In the genomic region with DNA sequence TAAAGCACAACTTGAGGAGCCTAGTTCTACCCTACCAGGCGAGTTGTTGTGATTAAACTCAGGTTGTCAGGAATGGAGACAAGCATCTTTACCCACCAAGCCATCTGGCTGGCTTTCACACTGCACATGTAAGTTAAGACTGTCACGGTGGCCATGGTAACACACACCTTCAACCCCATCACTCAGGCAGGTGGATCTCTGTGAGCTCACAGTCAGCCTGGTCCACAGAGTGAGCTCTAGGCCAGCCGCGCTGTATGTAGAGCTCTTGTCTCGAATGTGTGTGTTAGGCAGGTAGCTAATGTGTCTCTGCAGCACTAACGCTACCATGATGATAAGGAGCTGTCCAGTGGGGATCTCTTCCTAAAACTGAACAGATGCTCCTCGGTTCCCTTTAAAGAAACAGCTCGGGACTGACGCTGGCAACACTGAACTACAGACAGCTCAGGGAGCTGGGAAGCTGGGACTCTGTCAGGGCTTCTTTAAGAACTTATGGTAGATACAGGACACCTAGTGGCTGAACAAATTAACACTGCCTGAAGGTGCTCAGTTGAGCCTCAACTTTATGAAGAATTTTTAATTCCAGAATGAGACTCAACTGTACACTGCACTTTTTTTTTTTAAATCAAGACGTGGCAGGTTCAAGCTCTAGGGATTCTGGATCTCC, we compare ENCODE assay signal across 8 mouse cellular contexts.
DNase-seq lines count a peak whose midpoint lies in the region; ATAC-seq and TF ChIP-seq lines count a peak whose summit lies in the region.

No protein-coding gene starts in this region.

- peak; percentile 73 for TF ChIP-seq CTCF in midbrain, postnatal 0 days (IDR thresholded peaks at IDR 0.05)

- DNase-seq in embryonic facial prominence, embryonic 11.5 days (ENCODE audit: low spot score) = peak; percentile 55
- DNase-seq in embryonic facial prominence, embryonic 10.5 days (ENCODE audit: low spot score) = no peak
- peak; percentile 76 for DNase-seq in 3T3-L1 (ENCODE audit: low read depth, low spot score)
- DNase-seq in cerebellum, adult 9-10 months = peak; percentile 68
- DNase-seq in gastrocnemius, postnatal 14 days = peak; percentile 28
- peak; percentile 22 for DNase-seq in layer of hippocampus, postnatal 10 days (ENCODE audit: low spot score in 2 of 2)
- DNase-seq in midbrain, postnatal 0 days (ENCODE audit: low spot score) = peak; percentile 83
- no peak for DNase-seq in spleen, adult 18-20 months

- no peaks in the 10 kb centered on the region for H3K27me3 ChIP-seq in embryonic facial prominence, embryonic 11.5 days (ENCODE audit: control insufficient read depth, insufficient read depth, low read length)
- H3K27me3 ChIP-seq in embryonic facial prominence, embryonic 10.5 days (replicated peaks; ENCODE audit: low read depth, poor library complexity, severe bottlenecking) = no peaks in the 10 kb centered on the region
- no peaks in the 10 kb centered on the region for H3K27me3 ChIP-seq in midbrain, postnatal 0 days (ENCODE audit: insufficient read depth, low read length)

- H3K4me2 ChIP-seq in embryonic facial prominence, embryonic 11.5 days (ENCODE audit: low read depth, low read length) = no peak overlapping the region
- no peak overlapping the region for H3K4me2 ChIP-seq in midbrain, postnatal 0 days (ENCODE audit: low read depth, low read length, poor library complexity, severe bottlenecking)

- intact Hi-C loops in gastrocnemius, postnatal 14 days (cut with DNase I; ENCODE audit: low total_unique reads) = no loop called here

- no peak overlapping the region for H3K27ac ChIP-seq in embryonic facial prominence, embryonic 11.5 days (replicated peaks; ENCODE audit: low read depth, low read length)
- no peak overlapping the region for H3K27ac ChIP-seq in embryonic facial prominence, embryonic 10.5 days (replicated peaks)
- no peak overlapping the region for H3K27ac ChIP-seq in midbrain, postnatal 0 days (ENCODE audit: low read depth, low read length)

- H3K9me3 ChIP-seq in embryonic facial prominence, embryonic 11.5 days (replicated peaks; ENCODE audit: control insufficient read depth, low read length) = no peaks in the 10 kb centered on the region
- no peaks in the 10 kb centered on the region for H3K9me3 ChIP-seq in embryonic facial prominence, embryonic 10.5 days
- no peaks in the 10 kb centered on the region for H3K9me3 ChIP-seq in midbrain, postnatal 0 days (ENCODE audit: low read length)

- 60% methylated on average over 10 of the region's 10 CpGs for WGBS in embryonic facial prominence, embryonic 11.5 days
- WGBS in embryonic facial prominence, embryonic 10.5 days = 67% methylated on average over 10 of the region's 10 CpGs
- WGBS in midbrain, postnatal 0 days = 57% methylated on average over 10 of the region's 10 CpGs

- no peak overlapping the region for H3K9ac ChIP-seq in embryonic facial prominence, embryonic 11.5 days (replicated peaks; ENCODE audit: low read length)
- no peak overlapping the region for H3K9ac ChIP-seq in midbrain, postnatal 0 days (replicated peaks; ENCODE audit: low read length, poor library complexity, severe bottlenecking)

- H3K4me3 ChIP-seq in embryonic facial prominence, embryonic 11.5 days (ENCODE audit: low read depth, low read length) = no peak overlapping the region
- no peak overlapping the region for H3K4me3 ChIP-seq in embryonic facial prominence, embryonic 10.5 days
- no peak overlapping the region for H3K4me3 ChIP-seq in midbrain, postnatal 0 days (ENCODE audit: low read depth, low read length)

- no peaks in the 10 kb centered on the region for H3K36me3 ChIP-seq in embryonic facial prominence, embryonic 11.5 days (replicated peaks; ENCODE audit: control insufficient read depth, insufficient read depth, low read depth, low read length)
- H3K36me3 ChIP-seq in embryonic facial prominence, embryonic 10.5 days (replicated peaks) = no peaks in the 10 kb centered on the region
- H3K36me3 ChIP-seq in midbrain, postnatal 0 days (ENCODE audit: insufficient read depth, low read length) = no peaks in the 10 kb centered on the region

- H3K4me1 ChIP-seq in embryonic facial prominence, embryonic 11.5 days (ENCODE audit: control insufficient read depth, insufficient read depth, low read length) = no peaks in the 10 kb centered on the region
- 0 out of 2 replicates have a peak, but pooled peaks cover 7% of the 10 kb centered on the region for H3K4me1 ChIP-seq in embryonic facial prominence, embryonic 10.5 days
- H3K4me1 ChIP-seq in midbrain, postnatal 0 days (ENCODE audit: insufficient read depth, low read length) = no peaks in the 10 kb centered on the region; the same call in 1 of the 2 replicates

- ATAC-seq in embryonic facial prominence, embryonic 11.5 days (replicated peaks; ENCODE audit: insufficient number of reproducible peaks, low FRiP score, low TSS enrichment, low read depth) = no peak; the same call in 1 of the 2 replicates
- no peak for ATAC-seq in midbrain, postnatal 0 days (ENCODE audit: low FRiP score)

Comparison
In these comparisons a context has a peak if more than half of its experiments do, and no peak if none do; other contexts are left out.
1. DNase-seq: peak in embryonic facial prominence, embryonic 11.5 days (single experiment), 3T3-L1 (single experiment), cerebellum, adult 9-10 months (single experiment), gastrocnemius, postnatal 14 days (single experiment), layer of hippocampus, postnatal 10 days (2 of 2) and midbrain, postnatal 0 days (single experiment); none in embryonic facial prominence, embryonic 10.5 days (single experiment) and spleen, adult 18-20 months (0 of 2).